Mouse (Mus musculus) kidney, embryonic 15.5 days (tissue): ENCODE data around the gene Jade2. TPM values are rescaled to one million over a fixed set of nuclear protein-coding genes. Genes with fewer than 3 reads are reported as not detected.

ENCODE experiments used
- ATAC-seq: fragments of 200-750 bp; cut with Nextera tagmentation; replicated peaks from 2 replicates; pipeline ENCODE4 v1.8.0; 2017; ENCODE audit warnings: moderate TSS enrichment; ENCODE audit not compliant: low FRiP score
- H3K27ac ChIP-seq: fragments of 300-500 bp; sonication (generic); 2 replicates; pipeline ENCODE4 v1.5.1; 2015; ENCODE audit warnings: mild to moderate bottlenecking, inconsistent platforms
- H3K27me3 ChIP-seq: fragments of 300-500 bp; sonication (generic); 2 replicates; pipeline ENCODE4 v1.6.1; 2015; ENCODE audit warnings: inconsistent platforms
- H3K36me3 ChIP-seq: fragments of 300-500 bp; sonication (generic); 2 replicates; pipeline ENCODE4 v1.6.1; 2015; ENCODE audit warnings: inconsistent platforms
- H3K4me1 ChIP-seq: fragments of 300-500 bp; sonication (generic); 2 replicates; pipeline ENCODE4 v1.6.1; 2015; ENCODE audit warnings: inconsistent platforms
- H3K4me2 ChIP-seq: fragments of 300-500 bp; sonication (generic); 2 replicates; pipeline ENCODE4 v1.6.1; 2015; ENCODE audit warnings: moderate library complexity, mild to moderate bottlenecking, inconsistent platforms
- H3K4me3 ChIP-seq: fragments of 300-500 bp; sonication (generic); replicated peaks from 2 replicates; pipeline ENCODE4 v1.5.1; 2015; ENCODE audit warnings: mild to moderate bottlenecking, inconsistent platforms
- H3K9ac ChIP-seq: fragments of 300-500 bp; sonication (generic); 2 replicates; pipeline ENCODE4 v1.6.1; 2015; ENCODE audit warnings: mild to moderate bottlenecking, inconsistent platforms
- H3K9me3 ChIP-seq: fragments of 300-500 bp; sonication (generic); replicated peaks from 2 replicates; pipeline ENCODE4 v1.6.1; 2016; ENCODE audit warnings: inconsistent platforms
- whole genome bisulfite sequencing: fragments of 180-500 bp; shearing (Covaris S2); methylation state at CpG from one replicate; pipeline ENCODE4 v1.1.7; 2015; ENCODE audit warnings: mixed read lengths; 5-methylcytosine and 5-hydroxymethylcytosine counted together
- polyA plus RNA-seq: library from polyadenylated mRNA; unstranded; fragments of >200 nt; fragmentation: Nextera tagmentation; extraction: Ambion mirVana; gene quantifications from 2 replicates; pipeline ENCODE4 v1.2.1, GENCODE M21; 2015

Gene Jade2
- polyA plus RNA-seq, 1 experiment from 2014 or later, result 0.81 TPM

DNA sequence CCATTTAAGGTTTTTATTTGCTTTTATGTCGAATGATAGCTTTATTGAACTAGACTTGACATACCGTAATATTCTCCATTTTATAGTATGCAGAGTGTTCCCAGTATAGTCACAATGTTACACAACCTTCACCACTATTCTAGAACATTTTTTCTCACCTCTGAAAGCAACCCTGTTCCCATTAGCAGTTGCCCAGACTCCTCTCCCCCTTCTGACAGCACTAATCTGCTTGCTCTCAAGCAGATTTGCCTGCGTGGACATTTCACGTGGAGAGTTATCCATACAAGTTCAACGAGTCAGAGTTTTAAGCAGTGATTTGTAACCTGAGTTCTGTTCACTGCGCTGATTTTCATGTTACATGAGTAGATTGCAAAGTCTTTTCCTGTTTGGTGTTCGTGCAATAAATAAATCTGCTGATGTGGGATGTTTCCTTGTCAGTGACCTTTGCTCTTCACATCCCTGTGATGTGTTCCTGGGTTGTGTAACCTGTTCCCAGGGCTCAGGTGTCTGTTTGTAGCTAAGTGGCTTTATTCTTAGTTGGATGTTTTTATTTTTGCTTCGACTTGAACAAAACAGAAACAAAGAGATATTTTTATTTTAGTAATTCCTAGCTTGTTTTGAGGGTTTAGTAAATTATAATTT, 89.8 kb downstream of the Jade2 start:
- no peaks in the 10 kb centered on the region for H3K9me3 ChIP-seq
- H3K4me2 ChIP-seq, result no peak overlapping the region
- ATAC-seq, result no peak
- peaks cover 20% of the 10 kb centered on the region for H3K4me1 ChIP-seq
- H3K27ac ChIP-seq, result no peak overlapping the region
- H3K4me3 ChIP-seq, result no peak overlapping the region
- 50% methylated on average over 8 of the region's 8 CpGs for WGBS
- H3K9ac ChIP-seq, result no peak overlapping the region
- H3K27me3 ChIP-seq, result no peaks in the 10 kb centered on the region
- H3K36me3 ChIP-seq, result no peaks in the 10 kb centered on the region; the same call in none of the 2 replicates

DNA sequence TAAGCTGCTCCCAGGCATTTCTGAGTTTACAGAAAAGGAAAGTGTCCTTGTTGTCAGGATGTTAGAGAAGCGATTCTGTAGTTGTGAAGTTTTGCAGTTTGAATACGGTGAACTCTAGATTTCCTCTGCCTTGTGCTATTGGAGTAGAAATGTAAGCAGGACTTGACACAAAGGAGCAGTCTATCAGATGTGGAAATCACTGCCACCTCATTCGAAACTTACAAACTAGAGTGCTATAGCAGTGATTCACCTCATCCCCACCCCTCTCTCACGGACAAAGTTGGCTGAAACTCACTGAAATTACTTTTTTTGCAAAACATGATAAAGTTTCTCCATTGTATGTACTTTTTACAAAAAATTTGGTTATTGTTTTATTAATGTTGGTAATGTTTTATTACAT, 92.6 kb downstream of the Jade2 start:
- H3K27ac ChIP-seq, result no peak overlapping the region
- H3K4me1 ChIP-seq, result peaks cover 20% of the 10 kb centered on the region
- no peak overlapping the region for H3K9ac ChIP-seq
- H3K4me3 ChIP-seq, result peak overlapping the region; percentile 98
- no peaks in the 10 kb centered on the region for H3K36me3 ChIP-seq
- ATAC-seq, result no peak
- H3K4me2 ChIP-seq, result peak overlapping the region; percentile 83
- H3K27me3 ChIP-seq, result peaks cover 7% of the 10 kb centered on the region
- H3K9me3 ChIP-seq, result no peaks in the 10 kb centered on the region
- WGBS, result 88% methylated on average over 4 of the region's 4 CpGs

DNA sequence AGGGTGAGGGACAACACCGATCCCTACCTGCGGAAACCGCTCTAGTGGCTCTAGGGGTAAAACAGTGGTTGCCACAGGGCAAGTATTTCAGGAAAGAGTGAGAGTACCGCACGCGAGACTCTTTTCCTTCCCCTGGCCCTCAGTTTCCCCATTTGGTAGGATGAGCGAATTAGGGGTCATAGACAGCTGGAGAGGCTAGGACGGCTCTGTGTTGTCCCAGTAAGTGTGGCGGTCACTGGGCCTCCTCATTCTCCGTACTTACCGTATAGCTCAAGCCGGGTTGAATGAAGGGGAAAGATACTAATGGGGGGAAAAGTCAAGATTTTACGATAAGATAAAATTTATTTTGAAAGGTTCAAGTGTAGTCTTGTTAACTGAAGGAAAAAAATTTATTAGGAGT, 93.5 kb downstream of the Jade2 start:
- Histone ChIP-seq H3K4me1 (peaks cover 20% of the 10 kb centered on the region), H3K9me3 (no peaks in the 10 kb centered on the region), H3K4me3 (peak overlapping the region; percentile 98), H3K36me3 (no peaks in the 10 kb centered on the region), H3K27me3 (peaks cover 9% of the 10 kb centered on the region), H3K4me2 (peak overlapping the region; percentile 83), H3K9ac (peak overlapping the region; percentile 94), H3K27ac (peak overlapping the region; percentile 49; the same call in 1 of the 2 replicates)
- 4% methylated on average over 13 of the region's 13 CpGs for whole genome bisulfite sequencing
- ATAC-seq, result no peak

Other genes starting within 250 kb of the Jade2 start
- gene Nhp2, start 237.9 kb downstream of the Jade2 start, polyA plus RNA-seq, result 163 and 169 TPM in 2 replicates
- 43.1 and 44.0 TPM in 2 replicates for gene Rmnd5b, start 221.8 kb downstream of the Jade2 start, polyA plus RNA-seq
- 27.8 and 32.1 TPM in 2 replicates for gene N4bp3, start 206.8 kb downstream of the Jade2 start, polyA plus RNA-seq
- 3.4 and 3.8 TPM in 2 replicates for gene D930048N14Rik, start 206.7 kb downstream of the Jade2 start, polyA plus RNA-seq
- 107 and 118 TPM in 2 replicates for gene 0610009B22Rik, start 168.8 kb downstream of the Jade2 start, polyA plus RNA-seq
- 14.3 and 15.3 TPM in 2 replicates for gene Sec24a, start 94.0 kb downstream of the Jade2 start, polyA plus RNA-seq
- gene Sar1b, start 94.0 kb downstream of the Jade2 start, polyA plus RNA-seq, result 111 and 114 TPM in 2 replicates
- gene Cdkn2aipnl, start 110.0 kb upstream of the Jade2 start, polyA plus RNA-seq, result 95.7 and 96.9 TPM in 2 replicates
- gene Ube2b, start 143.1 kb upstream of the Jade2 start, polyA plus RNA-seq, result 211 and 228 TPM in 2 replicates
- gene Cdkl3, start 146.6 kb upstream of the Jade2 start, polyA plus RNA-seq, result 8.4 and 8.7 TPM in 2 replicates
- gene Ppp2ca, start 241.0 kb upstream of the Jade2 start, polyA plus RNA-seq, result 80.2 and 80.6 TPM in 2 replicates